8 mouse cellular contexts compared by ENCODE assay signal in the genomic region with DNA sequence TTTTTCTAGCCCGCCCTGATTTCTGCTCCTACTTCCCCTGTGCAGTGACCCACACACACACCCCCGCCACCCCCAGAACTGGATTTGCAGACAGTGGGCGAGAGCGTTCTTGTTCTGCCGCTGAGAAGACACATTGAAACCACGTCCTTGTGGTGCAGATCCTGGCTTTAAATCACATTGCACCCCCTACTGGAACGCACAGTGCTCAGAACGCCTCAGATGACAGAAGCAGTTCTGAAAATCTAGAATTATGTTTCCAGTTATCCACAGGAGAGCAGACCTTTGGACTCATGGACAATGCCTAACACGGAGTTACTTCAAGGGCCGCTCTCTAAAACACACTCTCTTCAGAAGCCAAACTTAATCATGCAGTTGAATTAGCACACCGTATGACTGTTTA. TPM values are rescaled to one million over a fixed set of nuclear protein-coding genes. Genes with fewer than 3 reads are reported as not detected.
DNase-seq lines count a peak whose midpoint lies in the region; ATAC-seq and TF ChIP-seq lines count a peak whose summit lies in the region.

No protein-coding gene starts in this region.

- no peak for DNase-seq in heart, postnatal 25 days (ENCODE audit: low spot score)
- DNase-seq in embryo, embryonic 10.5 days (ENCODE audit: low spot score): peak; percentile 50
- DNase-seq in kidney, postnatal 4 days: peak; percentile 27 to 39
- DNase-seq in thymus, postnatal 4 days: no peak
- no peak for DNase-seq in thymus, adult 18-20 months
- no peak for DNase-seq in gastrocnemius, adult 18-20 months (ENCODE audit: low spot score)

- no peak overlapping the region for H3K4me3 ChIP-seq in heart, embryonic 15.5 days
- no peak overlapping the region for H3K4me3 ChIP-seq in E14TG2a.4 (replicated peaks; ENCODE audit: low read length)

- ATAC-seq in heart, embryonic 15.5 days (replicated peaks; ENCODE audit: insufficient number of reproducible peaks, insufficient read depth, low FRiP score, low read depth): no peak

- intact Hi-C loops in heart, postnatal 25 days (cut with DNase I): no loop called here

- peak; percentile 12 for TF ChIP-seq CTCF in E14TG2a.4 (conservative IDR thresholded peaks at IDR 0.05; ENCODE audit: low read length)

- no peaks in the 10 kb centered on the region for H3K4me1 ChIP-seq in heart, embryonic 15.5 days (replicated peaks)
- no peaks in the 10 kb centered on the region for H3K4me1 ChIP-seq in E14TG2a.4 (replicated peaks; ENCODE audit: low read depth, low read length)

- no peaks in the 10 kb centered on the region for H3K9me3 ChIP-seq in heart, embryonic 15.5 days (replicated peaks)
- H3K9me3 ChIP-seq in E14TG2a.4 (ENCODE audit: low read length): no peaks in the 10 kb centered on the region

- H3K36me3 ChIP-seq in heart, embryonic 15.5 days: no peaks in the 10 kb centered on the region
- no peaks in the 10 kb centered on the region for H3K36me3 ChIP-seq in E14TG2a.4 (ENCODE audit: insufficient read depth, low read length)

- no peak overlapping the region for H3K9ac ChIP-seq in heart, embryonic 15.5 days

- WGBS in heart, embryonic 15.5 days: 43% methylated on average over 11 of the region's 11 CpGs

- no peaks in the 10 kb centered on the region for H3K27me3 ChIP-seq in heart, embryonic 15.5 days
- H3K27me3 ChIP-seq in E14TG2a.4 (ENCODE audit: insufficient read depth, low read length): peaks cover 2% of the 10 kb centered on the region; the same call in 1 of the 2 replicates

- no peak overlapping the region for H3K27ac ChIP-seq in heart, embryonic 15.5 days

- H3K4me2 ChIP-seq in heart, embryonic 15.5 days: peak overlapping the region; percentile 4; the same call in 1 of the 2 replicates

RNA-seq across cellular contexts. Expression of gene Edrf1, which starts 16.6 kb away (rescaled TPM):
- polyA plus RNA-seq in heart, embryonic 15.5 days (2015; fragmentation: Nextera tagmentation; extraction: Ambion mirVana): 10.9 and 12.8 TPM in 2 replicates
- total RNA-seq in heart, postnatal 25 days (2021): 10 to 100 TPM; 10.9 to 11.8 TPM
- total RNA-seq in gastrocnemius, adult 18-20 months (2021): 1 to 10 TPM; 7.8 to 8.3 TPM

RNA-seq across cellular contexts. Expression of gene Tex36, which starts 18.8 kb away (rescaled TPM):
- polyA plus RNA-seq in heart, embryonic 15.5 days (2015; fragmentation: Nextera tagmentation; extraction: Ambion mirVana): not detected in 2 replicates
- not detected for total RNA-seq in heart, postnatal 25 days (2021)
- total RNA-seq in gastrocnemius, adult 18-20 months (2021): not detected

RNA-seq across cellular contexts. Expression of gene Mmp21, which starts 59.1 kb away (rescaled TPM):
- 0.05 TPM in 1 of 2 replicates, not detected in the other for polyA plus RNA-seq in heart, embryonic 15.5 days (2015; fragmentation: Nextera tagmentation; extraction: Ambion mirVana)
- not detected for total RNA-seq in heart, postnatal 25 days (2021)
- not detected for total RNA-seq in gastrocnemius, adult 18-20 months (2021)

Comparison
In these comparisons a context has a peak if more than half of its experiments do, and no peak if none do; other contexts are left out.
1. DNase-seq: peak in embryo, embryonic 10.5 days (single experiment) and kidney, postnatal 4 days (2 of 2); none in heart, postnatal 25 days (single experiment), thymus, postnatal 4 days (single experiment), thymus, adult 18-20 months (0 of 2) and gastrocnemius, adult 18-20 months (single experiment).